In genomic region chr16:48190399-48190798, GRCm38 (mm10) we compare ENCODE assay signal across 11 mouse cellular contexts.
A peak's percentile ranks its signal among the peaks of the same experiment; 100 is the strongest.
DNase-seq lines count a peak whose midpoint lies in the region; ATAC-seq lines count a peak whose summit lies in the region.
"Had no signal": no experiment of that assay in that cellular context is flagged by ENCODE, and none has a peak within 500 bp of the region (broad histone marks: within the 10 kb centered on the region; RNA-seq: fewer than 3 reads in every experiment).

No protein-coding gene starts in this region.

- no peak overlapping the region for H3K4me3 ChIP-seq in kidney, embryonic 15.5 days (replicated peaks)
- no peak overlapping the region for H3K4me3 ChIP-seq in hindbrain, embryonic 11.5 days (ENCODE audit: low read depth, low read length)
- H3K4me3 ChIP-seq in midbrain, embryonic 13.5 days (replicated peaks) = no peak overlapping the region
- no peak overlapping the region for H3K4me3 ChIP-seq in liver, embryonic 12.5 days
- H3K4me3 ChIP-seq: embryonic facial prominence, embryonic 12.5 days; liver, embryonic 13.5 days; stomach, embryonic 15.5 days had no signal

- no peak overlapping the region for H3K27ac ChIP-seq in kidney, embryonic 15.5 days
- H3K27ac ChIP-seq in hindbrain, embryonic 11.5 days (ENCODE audit: low read depth, low read length) = no peak overlapping the region
- no peak overlapping the region for H3K27ac ChIP-seq in midbrain, embryonic 13.5 days
- no peak overlapping the region for H3K27ac ChIP-seq in liver, embryonic 12.5 days
- H3K27ac ChIP-seq: embryonic facial prominence, embryonic 12.5 days; liver, embryonic 13.5 days; stomach, embryonic 15.5 days had no signal

- no peak for ATAC-seq in kidney, embryonic 15.5 days (replicated peaks; ENCODE audit: low FRiP score)
- ATAC-seq in hindbrain, embryonic 11.5 days (ENCODE audit: low FRiP score) = peak; percentile 80
- ATAC-seq in midbrain, embryonic 13.5 days = peak; percentile 55; the same call in 1 of the 2 replicates
- no peak for ATAC-seq in liver, embryonic 12.5 days
- ATAC-seq: forebrain, postnatal 0 days had no signal

- DNase-seq in kidney, adult 18-20 months = peak; percentile 27
- DNase-seq in adrenal gland, postnatal 14 days = peak; percentile 12
- DNase-seq in hindbrain, embryonic 11.5 days (ENCODE audit: low spot score) = peak; percentile 15
- DNase-seq in spleen, postnatal 36 days (ENCODE audit: low spot score in 2 of 2) = no peak
- DNase-seq: forebrain, postnatal 0 days; liver, embryonic 13.5 days had no signal

- H3K4me2 ChIP-seq in kidney, embryonic 15.5 days = no peak overlapping the region
- H3K4me2 ChIP-seq in hindbrain, embryonic 11.5 days (replicated peaks; ENCODE audit: low read depth, low read length) = no peak overlapping the region
- H3K4me2 ChIP-seq in midbrain, embryonic 13.5 days (replicated peaks) = no peak overlapping the region
- no peak overlapping the region for H3K4me2 ChIP-seq in liver, embryonic 12.5 days
- H3K4me2 ChIP-seq: embryonic facial prominence, embryonic 12.5 days; liver, embryonic 13.5 days; stomach, embryonic 15.5 days had no signal

- no peaks in the 10 kb centered on the region for H3K27me3 ChIP-seq in kidney, embryonic 15.5 days
- no peaks in the 10 kb centered on the region for H3K27me3 ChIP-seq in hindbrain, embryonic 11.5 days (ENCODE audit: control insufficient read depth, insufficient read depth, low read length)
- H3K27me3 ChIP-seq in midbrain, embryonic 13.5 days = no peaks in the 10 kb centered on the region
- no peaks in the 10 kb centered on the region for H3K27me3 ChIP-seq in liver, embryonic 12.5 days (replicated peaks)
- H3K27me3 ChIP-seq: embryonic facial prominence, embryonic 12.5 days; liver, embryonic 13.5 days; stomach, embryonic 15.5 days had no signal

- no peak overlapping the region for H3K9ac ChIP-seq in kidney, embryonic 15.5 days
- H3K9ac ChIP-seq in hindbrain, embryonic 11.5 days (ENCODE audit: low read depth, low read length) = no peak overlapping the region
- no peak overlapping the region for H3K9ac ChIP-seq in midbrain, embryonic 13.5 days (replicated peaks)
- H3K9ac ChIP-seq in liver, embryonic 12.5 days = no peak overlapping the region
- H3K9ac ChIP-seq: embryonic facial prominence, embryonic 12.5 days; forebrain, postnatal 0 days; liver, embryonic 13.5 days; stomach, embryonic 15.5 days had no signal

- H3K9me3 ChIP-seq in kidney, embryonic 15.5 days (replicated peaks) = no peaks in the 10 kb centered on the region
- H3K9me3 ChIP-seq in hindbrain, embryonic 11.5 days (ENCODE audit: control insufficient read depth, low read length) = no peaks in the 10 kb centered on the region
- H3K9me3 ChIP-seq in midbrain, embryonic 13.5 days = no peaks in the 10 kb centered on the region
- 0 out of 2 replicates have a peak, but pooled peaks cover 4% of the 10 kb centered on the region for H3K9me3 ChIP-seq in liver, embryonic 12.5 days (replicated peaks)
- H3K9me3 ChIP-seq: embryonic facial prominence, embryonic 12.5 days; liver, embryonic 13.5 days; stomach, embryonic 15.5 days had no signal

- no peaks in the 10 kb centered on the region for H3K36me3 ChIP-seq in kidney, embryonic 15.5 days
- no peaks in the 10 kb centered on the region for H3K36me3 ChIP-seq in hindbrain, embryonic 11.5 days (ENCODE audit: control insufficient read depth, insufficient read depth, low read length)
- H3K36me3 ChIP-seq in midbrain, embryonic 13.5 days = no peaks in the 10 kb centered on the region
- H3K36me3 ChIP-seq in liver, embryonic 12.5 days = no peaks in the 10 kb centered on the region
- H3K36me3 ChIP-seq: embryonic facial prominence, embryonic 12.5 days; liver, embryonic 13.5 days; stomach, embryonic 15.5 days had no signal

- no peaks in the 10 kb centered on the region for H3K4me1 ChIP-seq in kidney, embryonic 15.5 days
- no peaks in the 10 kb centered on the region for H3K4me1 ChIP-seq in hindbrain, embryonic 11.5 days (replicated peaks; ENCODE audit: control insufficient read depth, insufficient read depth, low read length)
- no peaks in the 10 kb centered on the region for H3K4me1 ChIP-seq in midbrain, embryonic 13.5 days (replicated peaks)
- H3K4me1 ChIP-seq in liver, embryonic 12.5 days = no peaks in the 10 kb centered on the region
- H3K4me1 ChIP-seq: embryonic facial prominence, embryonic 12.5 days; liver, embryonic 13.5 days; stomach, embryonic 15.5 days had no signal

- WGBS in kidney, embryonic 15.5 days = 54% methylated on average over 12 of the region's 12 CpGs
- WGBS in hindbrain, embryonic 11.5 days = 77% methylated on average over 12 of the region's 12 CpGs
- 82% methylated on average over 12 of the region's 12 CpGs for WGBS in midbrain, embryonic 13.5 days
- WGBS in liver, embryonic 12.5 days (ENCODE audit: insufficient replicate concordance) = 75% methylated on average over 12 of the region's 12 CpGs

Comparison
In these comparisons a context has a peak if more than half of its experiments do, and no peak if none do; other contexts are left out.
1. DNase-seq: peak in kidney, adult 18-20 months (single experiment), adrenal gland, postnatal 14 days (single experiment) and hindbrain, embryonic 11.5 days (single experiment); none in spleen, postnatal 36 days (0 of 2).
2. ATAC-seq: peak in hindbrain, embryonic 11.5 days (single experiment) and midbrain, embryonic 13.5 days (single experiment); none in kidney, embryonic 15.5 days (single experiment) and liver, embryonic 12.5 days (single experiment).